Mouse (Mus musculus) hindbrain, embryonic 16.5 days (tissue): ENCODE data around the gene Slc30a9. TPM values are rescaled to one million over a fixed set of nuclear protein-coding genes. Genes with fewer than 3 reads are reported as not detected.

ENCODE experiments used
- ATAC-seq: fragments of 200-750 bp; cut with Nextera tagmentation; 2 replicates; pipeline ENCODE4 v1.8.0; 2017; ENCODE audit warnings: moderate TSS enrichment, moderate library complexity
- H3K27ac ChIP-seq: fragments of 300-500 bp; sonication (generic); 2 replicates; pipeline ENCODE4 v1.5.1; 2014; ENCODE audit warnings: low read depth, mild to moderate bottlenecking, control low read depth, low read length, moderate library complexity
- H3K27me3 ChIP-seq: fragments of 300-500 bp; sonication (generic); replicated peaks from 2 replicates; pipeline ENCODE4 v1.6.1; 2014; ENCODE audit warnings: low read length; ENCODE audit not compliant: control insufficient read depth, insufficient read depth
- H3K36me3 ChIP-seq: fragments of 300-500 bp; sonication (generic); 2 replicates; pipeline ENCODE4 v1.6.1; 2014; ENCODE audit warnings: mild to moderate bottlenecking, low read length, moderate library complexity, mixed read lengths; ENCODE audit not compliant: control insufficient read depth, insufficient read depth
- H3K4me1 ChIP-seq: fragments of 300-500 bp; sonication (generic); 2 replicates; pipeline ENCODE4 v1.6.1; 2014; ENCODE audit warnings: low read depth, low read length; ENCODE audit not compliant: control insufficient read depth, insufficient read depth
- H3K4me2 ChIP-seq: fragments of 300-500 bp; sonication (generic); 2 replicates; pipeline ENCODE4 v1.6.1; 2014; ENCODE audit warnings: mild to moderate bottlenecking, low read length, control low read depth, moderate library complexity
- H3K4me3 ChIP-seq: fragments of 300-500 bp; sonication (generic); 2 replicates; pipeline ENCODE4 v1.5.1; 2014; ENCODE audit warnings: mild to moderate bottlenecking, low read length, control low read depth, moderate library complexity
- H3K9ac ChIP-seq: fragments of 300-500 bp; sonication (generic); 2 replicates; pipeline ENCODE4 v1.6.1; 2014; ENCODE audit warnings: low read depth, mild to moderate bottlenecking, control low read depth, low read length, moderate library complexity
- H3K9me3 ChIP-seq: fragments of 300-500 bp; sonication (generic); 2 replicates; pipeline ENCODE4 v1.6.1; 2014; ENCODE audit warnings: mild to moderate bottlenecking, low read length, moderate library complexity; ENCODE audit not compliant: control insufficient read depth
- WGBS: fragments of 180-500 bp; shearing (Covaris S2); extraction: QIAGEN DNeasy Blood & Tissue Kit; methylation state at CpG from one replicate; pipeline ENCODE4 v1.1.7; 2014; 5-methylcytosine and 5-hydroxymethylcytosine counted together
- polyA plus RNA-seq: library from polyadenylated mRNA; unstranded; fragments of >200 nt; fragmentation: Nextera tagmentation; extraction: Ambion mirVana; gene quantifications from 2 replicates; pipeline ENCODE4 v1.2.1, GENCODE M21; 2015

The Slc30a9 gene
- polyA plus RNA-seq, 1 experiment from 2014 or later, result 172 TPM

- no peak overlapping the region for H3K4me3 ChIP-seq
- H3K27me3 ChIP-seq, result no peaks in the 10 kb centered on the region
- no peak for ATAC-seq
- no peak overlapping the region for H3K27ac ChIP-seq
- H3K9me3 ChIP-seq, result no peaks in the 10 kb centered on the region
- H3K4me2 ChIP-seq, result no peak overlapping the region
- WGBS, result 71% methylated on average over 12 of the region's 12 CpGs
- no peak overlapping the region for H3K9ac ChIP-seq
- H3K36me3 ChIP-seq, result peaks cover 12% of the 10 kb centered on the region
- no peaks in the 10 kb centered on the region for H3K4me1 ChIP-seq
Measured at GRCm38 (mm10) chr5:67400608-67401480, 94.1 kb downstream of the Slc30a9 start.

GRCm38 (mm10) chr5:67401612-67402011 is 94.9 kb downstream of the Slc30a9 start:
- H3K4me2 ChIP-seq, result no peak overlapping the region
- no peak for ATAC-seq

GRCm38 (mm10) chr5:67404380-67404779 is 97.6 kb downstream of the Slc30a9 start:
- WGBS, result 82% methylated on average over 7 of the region's 7 CpGs
- H3K4me3 ChIP-seq, result no peak overlapping the region
- H3K27ac ChIP-seq, result no peak overlapping the region
- no peaks in the 10 kb centered on the region; the same call in none of the 2 replicates for H3K36me3 ChIP-seq
- no peak for ATAC-seq
- H3K9ac ChIP-seq, result no peak overlapping the region
- H3K27me3 ChIP-seq, result no peaks in the 10 kb centered on the region
- no peaks in the 10 kb centered on the region for H3K9me3 ChIP-seq
- no peak overlapping the region for H3K4me2 ChIP-seq
- H3K4me1 ChIP-seq, result no peaks in the 10 kb centered on the region

More at GRCm38 (mm10) chr5:67401612-67402011, 94.9 kb downstream of the Slc30a9 start:
- no peak overlapping the region for H3K4me3 ChIP-seq
- H3K27me3 ChIP-seq, result no peaks in the 10 kb centered on the region
- 74% methylated on average over 9 of the region's 9 CpGs for WGBS
- peaks cover 12% of the 10 kb centered on the region for H3K36me3 ChIP-seq
- no peaks in the 10 kb centered on the region for H3K4me1 ChIP-seq
- H3K27ac ChIP-seq, result no peak overlapping the region
- H3K9me3 ChIP-seq, result no peaks in the 10 kb centered on the region
- no peak overlapping the region for H3K9ac ChIP-seq

- Histone ChIP-seq H3K9ac (no peak overlapping the region), H3K4me1 (no peaks in the 10 kb centered on the region), H3K36me3 (no peaks in the 10 kb centered on the region; the same call in none of the 2 replicates), H3K4me2 (no peak overlapping the region), H3K9me3 (no peaks in the 10 kb centered on the region), H3K4me3 (no peak overlapping the region), H3K27me3 (no peaks in the 10 kb centered on the region), H3K27ac (no peak overlapping the region)
- ATAC-seq, result no peak
- 89% methylated on average over 9 of the region's 9 CpGs for WGBS
Measured at GRCm38 (mm10) chr5:67404919-67405318, 98.2 kb downstream of the Slc30a9 start.

Other genes with a start within 250 kb of the Slc30a9 start
- 12.3 and 19.5 TPM in 2 replicates for gene Phox2b, start 207.7 kb upstream of the Slc30a9 start, polyA plus RNA-seq
- gene Tmem33, start 46.4 kb upstream of the Slc30a9 start, polyA plus RNA-seq, result 74.9 and 79.7 TPM in 2 replicates
- gene Bend4, start 121.4 kb downstream of the Slc30a9 start, polyA plus RNA-seq, result 11.4 and 12.4 TPM in 2 replicates